Mouse (Mus musculus): ENCODE results near the gene Mb. TPM values are rescaled to one million over a fixed set of nuclear protein-coding genes. Genes with fewer than 3 reads are reported as not detected.

The Mb gene
- total and polyA plus RNA-seq, 3 experiments: 1.8 TPM; not detected in 2

- peak; percentile 48 for DNase-seq
These were observed 70.7 kb downstream of the Mb start for GRCm38 (mm10) chr15:76979799-76980198.

GRCm38 (mm10) chr15:76976619-76977018, 73.9 kb downstream of the Mb start:
- no peak for DNase-seq

- DNase-seq: peak; percentile 71
These were observed 76.4 kb downstream of the Mb start for GRCm38 (mm10) chr15:76973855-76974651.

GRCm38 (mm10) chr15:76973272-76973854, 77.1 kb downstream of the Mb start:
- no peak for DNase-seq

- no peak for DNase-seq
These were observed 77.8 kb downstream of the Mb start for GRCm38 (mm10) chr15:76972661-76973060.

Other genes starting within 250 kb of the Mb start
- gene Zfp251, start 179.2 kb downstream of the Mb start, total RNA-seq (2021): 10 to 100 TPM; 12.3 to 23.9 TPM
- gene Zfp251, start 179.2 kb downstream of the Mb start, polyA plus RNA-seq (2012; rRNA removed): 10.5 and 10.9 TPM in 2 replicates
- 1 to 10 TPM; 3.1 to 4.3 TPM for gene Zfp7, start 171.4 kb downstream of the Mb start, total RNA-seq (2021)
- 0.50 and 1.6 TPM in 2 replicates for gene Zfp7, start 171.4 kb downstream of the Mb start, polyA plus RNA-seq (2012; rRNA removed)
- gene Gm49527, start 171.3 kb downstream of the Mb start, total RNA-seq (2021): not detected
- 0.21 TPM in 1 of 2 replicates, not detected in the other for gene Gm49527, start 171.3 kb downstream of the Mb start, polyA plus RNA-seq (2012; rRNA removed)
- 1 to 10 TPM; 4.4 to 6.0 TPM for gene Zfp647, start 125.2 kb downstream of the Mb start, total RNA-seq (2021)
- 2.1 and 2.3 TPM in 2 replicates for gene Zfp647, start 125.2 kb downstream of the Mb start, polyA plus RNA-seq (2012; rRNA removed)
- gene 1110038F14Rik, start 102.2 kb downstream of the Mb start, total RNA-seq (2021): 10 to 100 TPM; 35.4 to 41.6 TPM
- gene 1110038F14Rik, start 102.2 kb downstream of the Mb start, polyA plus RNA-seq (2012; rRNA removed): 13.1 and 13.2 TPM in 2 replicates
- gene Apol6, start 5.9 kb downstream of the Mb start, total RNA-seq (2021): 10 to 100 TPM; 11.8 to 28.0 TPM
- gene Apol6, start 5.9 kb downstream of the Mb start, polyA plus RNA-seq (2012; rRNA removed): 17.5 and 21.1 TPM in 2 replicates

Data from adrenal gland, adult 2 months (tissue).